In the genomic region with DNA sequence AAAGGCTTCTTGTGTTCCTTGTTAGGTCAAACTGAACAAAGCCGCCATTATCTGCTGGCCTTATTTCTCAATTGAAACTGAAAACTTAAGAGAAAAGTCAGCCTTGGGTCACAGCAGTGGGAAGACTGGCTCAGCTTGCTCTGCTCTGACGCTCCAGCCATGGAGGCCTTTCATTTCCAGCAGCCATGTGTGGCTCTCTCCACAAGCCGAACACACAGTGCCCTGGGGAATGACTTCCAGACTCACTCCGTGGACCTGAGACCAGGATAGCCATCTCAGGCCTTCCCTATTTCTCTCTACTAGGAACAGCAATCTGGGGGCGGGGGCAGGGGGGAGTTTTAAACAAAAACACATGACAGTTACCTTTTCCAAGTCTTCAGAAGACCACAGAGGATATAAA, we compare ENCODE assay signal across 30 mouse cellular contexts.
A peak's percentile ranks its signal among the peaks of the same experiment; 100 is the strongest.
DNase-seq lines count a peak whose midpoint lies in the region; ATAC-seq and TF ChIP-seq lines count a peak whose summit lies in the region.
"Had no signal": no experiment of that assay in that cellular context is flagged by ENCODE, and none has a peak within 500 bp of the region (broad histone marks: within the 10 kb centered on the region; RNA-seq: fewer than 3 reads in every experiment).

No protein-coding gene starts in this region.

- peak; percentile 23 for DNase-seq in embryo, embryonic 10 days (ENCODE audit: low spot score)
- no peak for DNase-seq in embryo, embryonic 9.5 days (ENCODE audit: extremely low spot score)
- peak; percentile 34 for DNase-seq in limb, embryonic 11.5 days (ENCODE audit: low spot score)
- DNase-seq in right cerebral cortex, postnatal 4 days, result no peak
- DNase-seq in forebrain, postnatal 0 days, result no peak
- DNase-seq: adrenal gland, adult 8-10 months; cerebellum, adult 2 months; cerebellum, postnatal 25 days; gastrocnemius, postnatal 36 days; heart, postnatal 14 days; kidney, adult 9 months; kidney, postnatal 25 days; liver, embryonic 13.5 days; lung, adult 18-20 months; retina, postnatal 1 day; right cerebral cortex, postnatal 14 days had no signal

- H3K4me2 ChIP-seq in kidney, embryonic 15.5 days, result no peak overlapping the region
- H3K4me2 ChIP-seq in kidney, embryonic 16.5 days (replicated peaks; ENCODE audit: low read depth, low read length), result no peak overlapping the region
- no peak overlapping the region; the same call in 1 of the 2 replicates for H3K4me2 ChIP-seq in limb, embryonic 11.5 days (ENCODE audit: low read depth, severe bottlenecking)
- no peak overlapping the region for H3K4me2 ChIP-seq in forebrain, postnatal 0 days (ENCODE audit: low read depth)
- H3K4me2 ChIP-seq: forebrain, embryonic 12.5 days; hindbrain, embryonic 13.5 days; limb, embryonic 15.5 days; liver, embryonic 13.5 days; midbrain, embryonic 15.5 days; neural tube, embryonic 15.5 days; stomach, embryonic 15.5 days had no signal

- TF ChIP-seq CTCF in forebrain, postnatal 0 days (IDR thresholded peaks at IDR 0.05; ENCODE audit: low read depth), result no peak

- 0 out of 2 replicates have a peak overlapping the region, but pooled peaks have one; percentile 6 for H3K27ac ChIP-seq in kidney, embryonic 15.5 days
- no peak overlapping the region for H3K27ac ChIP-seq in kidney, embryonic 16.5 days (ENCODE audit: low read length)
- no peak overlapping the region for H3K27ac ChIP-seq in limb, embryonic 11.5 days (replicated peaks; ENCODE audit: low read depth, low read length)
- no peak overlapping the region for H3K27ac ChIP-seq in forebrain, postnatal 0 days (ENCODE audit: low read depth, low read length)
- H3K27ac ChIP-seq: forebrain, embryonic 12.5 days; hindbrain, embryonic 13.5 days; limb, embryonic 15.5 days; liver, embryonic 13.5 days; macrophage; midbrain, embryonic 15.5 days; neural tube, embryonic 15.5 days; stomach, embryonic 15.5 days had no signal

- no peak for ATAC-seq in kidney, embryonic 15.5 days (replicated peaks; ENCODE audit: low FRiP score)
- ATAC-seq in kidney, embryonic 16.5 days (ENCODE audit: low FRiP score, low TSS enrichment), result no peak
- no peak for ATAC-seq in limb, embryonic 11.5 days (ENCODE audit: insufficient number of reproducible peaks, low FRiP score, low TSS enrichment, low read depth)
- no peak for ATAC-seq in forebrain, postnatal 0 days
- ATAC-seq: activated CD4-positive, CD25-positive, alpha-beta regulatory T cell, adult 4 months; intestine, postnatal 0 days; lung, postnatal 0 days; midbrain, embryonic 15.5 days had no signal

- H3K27me3 ChIP-seq in kidney, embryonic 15.5 days, result no peaks in the 10 kb centered on the region
- no peaks in the 10 kb centered on the region for H3K27me3 ChIP-seq in kidney, embryonic 16.5 days (ENCODE audit: insufficient read depth, low read length)
- no peaks in the 10 kb centered on the region for H3K27me3 ChIP-seq in limb, embryonic 11.5 days (ENCODE audit: control insufficient read depth, insufficient read depth, low read length)
- no peaks in the 10 kb centered on the region for H3K27me3 ChIP-seq in forebrain, postnatal 0 days (ENCODE audit: insufficient read depth, low read length)
- H3K27me3 ChIP-seq: CH12.LX; forebrain, embryonic 12.5 days; hindbrain, embryonic 13.5 days; limb, embryonic 15.5 days; liver, embryonic 13.5 days; midbrain, embryonic 15.5 days; neural tube, embryonic 15.5 days; stomach, embryonic 15.5 days had no signal

- WGBS in kidney, embryonic 15.5 days, result 78% methylated on average over 5 of the region's 5 CpGs
- WGBS in kidney, embryonic 16.5 days, result 81% methylated on average over 5 of the region's 5 CpGs
- 49% methylated on average over 5 of the region's 5 CpGs for WGBS in limb, embryonic 11.5 days
- 86% methylated on average over 5 of the region's 5 CpGs for WGBS in forebrain, postnatal 0 days

- H3K4me3 ChIP-seq in kidney, embryonic 15.5 days (replicated peaks), result no peak overlapping the region
- H3K4me3 ChIP-seq in kidney, embryonic 16.5 days (ENCODE audit: low read length), result no peak overlapping the region
- no peak overlapping the region for H3K4me3 ChIP-seq in limb, embryonic 11.5 days (ENCODE audit: low read depth, low read length)
- no peak overlapping the region for H3K4me3 ChIP-seq in forebrain, postnatal 0 days (ENCODE audit: low read depth, low read length)
- H3K4me3 ChIP-seq: erythroblast, embryonic 14.5 days; forebrain, embryonic 12.5 days; hindbrain, embryonic 13.5 days; limb, embryonic 15.5 days; liver, embryonic 13.5 days; midbrain, embryonic 15.5 days; neural tube, embryonic 15.5 days; stomach, embryonic 15.5 days had no signal

- no peak overlapping the region for H3K9ac ChIP-seq in kidney, embryonic 15.5 days
- no peak overlapping the region for H3K9ac ChIP-seq in kidney, embryonic 16.5 days (replicated peaks; ENCODE audit: low read length)
- H3K9ac ChIP-seq in limb, embryonic 11.5 days (ENCODE audit: low read length), result no peak overlapping the region
- no peak overlapping the region for H3K9ac ChIP-seq in forebrain, postnatal 0 days
- H3K9ac ChIP-seq: forebrain, embryonic 12.5 days; hindbrain, embryonic 13.5 days; limb, embryonic 15.5 days; liver, embryonic 13.5 days; midbrain, embryonic 15.5 days; neural tube, embryonic 15.5 days; stomach, embryonic 15.5 days had no signal

- peaks cover 8% of the 10 kb centered on the region; the same call in 1 of the 2 replicates for H3K4me1 ChIP-seq in kidney, embryonic 15.5 days
- H3K4me1 ChIP-seq in kidney, embryonic 16.5 days (ENCODE audit: insufficient read depth, low read length), result peaks cover 8% of the 10 kb centered on the region; the same call in 1 of the 2 replicates
- peaks cover 5% of the 10 kb centered on the region; the same call in 1 of the 2 replicates for H3K4me1 ChIP-seq in limb, embryonic 11.5 days (ENCODE audit: control insufficient read depth, insufficient read depth, low read length)
- peaks cover 4% of the 10 kb centered on the region; the same call in 1 of the 2 replicates for H3K4me1 ChIP-seq in forebrain, postnatal 0 days (ENCODE audit: insufficient read depth)
- H3K4me1 ChIP-seq: forebrain, embryonic 12.5 days; hindbrain, embryonic 13.5 days; liver, embryonic 13.5 days; midbrain, embryonic 15.5 days had no signal

- no peaks in the 10 kb centered on the region for H3K36me3 ChIP-seq in kidney, embryonic 15.5 days
- H3K36me3 ChIP-seq in kidney, embryonic 16.5 days (ENCODE audit: insufficient read depth, low read length), result no peaks in the 10 kb centered on the region
- no peaks in the 10 kb centered on the region for H3K36me3 ChIP-seq in limb, embryonic 11.5 days (ENCODE audit: control insufficient read depth, insufficient read depth, low read length)
- H3K36me3 ChIP-seq in forebrain, postnatal 0 days (ENCODE audit: insufficient read depth), result no peaks in the 10 kb centered on the region
- H3K36me3 ChIP-seq: forebrain, embryonic 12.5 days; hindbrain, embryonic 13.5 days; limb, embryonic 15.5 days; liver, embryonic 13.5 days; midbrain, embryonic 15.5 days; neural tube, embryonic 15.5 days; stomach, embryonic 15.5 days had no signal

- H3K9me3 ChIP-seq in kidney, embryonic 15.5 days (replicated peaks), result no peaks in the 10 kb centered on the region
- H3K9me3 ChIP-seq in kidney, embryonic 16.5 days (ENCODE audit: low read length), result no peaks in the 10 kb centered on the region
- H3K9me3 ChIP-seq in limb, embryonic 11.5 days (ENCODE audit: control insufficient read depth, low read length), result no peaks in the 10 kb centered on the region
- no peaks in the 10 kb centered on the region for H3K9me3 ChIP-seq in forebrain, postnatal 0 days (ENCODE audit: low read length)
- H3K9me3 ChIP-seq: forebrain, embryonic 12.5 days; hindbrain, embryonic 13.5 days; limb, embryonic 15.5 days; liver, embryonic 13.5 days; midbrain, embryonic 15.5 days; neural tube, embryonic 15.5 days; stomach, embryonic 15.5 days had no signal

Comparison
In these comparisons a context has a peak if more than half of its experiments do, and no peak if none do; other contexts are left out.
1. DNase-seq: peak in embryo, embryonic 10 days (single experiment) and limb, embryonic 11.5 days (single experiment); none in embryo, embryonic 9.5 days (single experiment), right cerebral cortex, postnatal 4 days (single experiment) and forebrain, postnatal 0 days (single experiment).